In genomic region chr13:21906301-21906700, GRCm38 (mm10) we compare ENCODE assay signal across 21 mouse cellular contexts. TPM values are rescaled to one million over a fixed set of nuclear protein-coding genes. Genes with fewer than 3 reads are reported as not detected.
DNase-seq lines count a peak whose midpoint lies in the region; ATAC-seq and TF ChIP-seq lines count a peak whose summit lies in the region.
"Had no signal": no experiment of that assay in that cellular context is flagged by ENCODE, and none has a peak within 500 bp of the region (broad histone marks: within the 10 kb centered on the region; RNA-seq: fewer than 3 reads in every experiment).

No protein-coding gene starts in this region.

- intact Hi-C loops in heart, postnatal 14 days (cut with DNase I), result no loop called here

- no peaks in the 10 kb centered on the region for H3K9me3 ChIP-seq in liver, embryonic 12.5 days (replicated peaks)
- H3K9me3 ChIP-seq in liver, postnatal 0 days (ENCODE audit: low read length), result no peaks in the 10 kb centered on the region
- no peaks in the 10 kb centered on the region for H3K9me3 ChIP-seq in liver, embryonic 15.5 days (replicated peaks)
- H3K9me3 ChIP-seq: embryonic facial prominence, embryonic 12.5 days; midbrain, embryonic 13.5 days had no signal

- H3K9ac ChIP-seq in liver, embryonic 12.5 days, result peak overlapping the region; percentile 29; the same call in 1 of the 2 replicates
- no peak overlapping the region for H3K9ac ChIP-seq in liver, postnatal 0 days (replicated peaks)
- no peak overlapping the region for H3K9ac ChIP-seq in liver, embryonic 15.5 days
- H3K9ac ChIP-seq: embryonic facial prominence, embryonic 12.5 days; hindbrain, embryonic 14.5 days; midbrain, embryonic 13.5 days had no signal

- H3K36me3 ChIP-seq in liver, embryonic 12.5 days, result no peaks in the 10 kb centered on the region
- no peaks in the 10 kb centered on the region for H3K36me3 ChIP-seq in liver, postnatal 0 days (replicated peaks; ENCODE audit: insufficient read depth, low read length)
- no peaks in the 10 kb centered on the region for H3K36me3 ChIP-seq in liver, embryonic 15.5 days (replicated peaks)
- H3K36me3 ChIP-seq: embryonic facial prominence, embryonic 12.5 days; midbrain, embryonic 13.5 days had no signal

- WGBS in liver, embryonic 12.5 days (ENCODE audit: insufficient replicate concordance), result 20% methylated on average over 7 of the region's 7 CpGs
- 58% methylated on average over 7 of the region's 7 CpGs for WGBS in liver, postnatal 0 days (ENCODE audit: insufficient replicate concordance)
- WGBS in liver, embryonic 15.5 days (ENCODE audit: insufficient replicate concordance), result 29% methylated on average over 7 of the region's 7 CpGs

- TF ChIP-seq CTCF in liver, postnatal 0 days (IDR thresholded peaks at IDR 0.05; ENCODE audit: low read depth), result no peak

- DNase-seq in heart, adult 11 months, result peak; percentile 59
- DNase-seq in heart, postnatal 14 days, result no peak
- DNase-seq in liver, postnatal 0 days, result no peak
- DNase-seq in R1 (ENCODE audit: low read depth, low spot score), result peak; percentile 45
- no peak for DNase-seq in thymus, postnatal 4 days
- DNase-seq: adrenal gland, postnatal 25 days; cerebellum, adult 9-11 months; gastrocnemius, postnatal 25 days; kidney, adult 18-20 months; kidney, postnatal 4 days; lung, adult 18-20 months; lung, postnatal 14 days; thymus, adult 18-20 months had no signal

- peaks cover 52% of the 10 kb centered on the region for H3K4me1 ChIP-seq in liver, embryonic 12.5 days
- 0 out of 2 replicates have a peak, but pooled peaks cover 4% of the 10 kb centered on the region for H3K4me1 ChIP-seq in liver, postnatal 0 days (ENCODE audit: insufficient read depth)
- peaks cover 33% of the 10 kb centered on the region for H3K4me1 ChIP-seq in liver, embryonic 15.5 days (replicated peaks)
- H3K4me1 ChIP-seq: midbrain, embryonic 13.5 days had no signal

- H3K4me2 ChIP-seq in liver, embryonic 12.5 days, result peak overlapping the region; percentile 79
- no peak overlapping the region for H3K4me2 ChIP-seq in liver, postnatal 0 days (ENCODE audit: low read depth, low read length)
- peak overlapping the region; percentile 55 for H3K4me2 ChIP-seq in liver, embryonic 15.5 days
- H3K4me2 ChIP-seq: hindbrain, embryonic 14.5 days; midbrain, embryonic 13.5 days had no signal

- no peak overlapping the region for H3K27ac ChIP-seq in liver, embryonic 12.5 days
- no peak overlapping the region for H3K27ac ChIP-seq in liver, postnatal 0 days (ENCODE audit: low read depth)
- no peak overlapping the region for H3K27ac ChIP-seq in liver, embryonic 15.5 days (replicated peaks)
- H3K27ac ChIP-seq: embryonic facial prominence, embryonic 12.5 days; hindbrain, embryonic 14.5 days; midbrain, embryonic 13.5 days had no signal

- TF ChIP-seq EP300 in liver, postnatal 0 days (IDR thresholded peaks at IDR 0.05; ENCODE audit: low read depth), result no peak

- H3K4me3 ChIP-seq in liver, embryonic 12.5 days, result peak overlapping the region; percentile 61
- no peak overlapping the region for H3K4me3 ChIP-seq in liver, postnatal 0 days (ENCODE audit: low read depth, low read length)
- H3K4me3 ChIP-seq in liver, embryonic 15.5 days (replicated peaks), result peak overlapping the region; percentile 30
- H3K4me3 ChIP-seq: embryonic facial prominence, embryonic 12.5 days; midbrain, embryonic 13.5 days had no signal

- H3K27me3 ChIP-seq in liver, embryonic 12.5 days (replicated peaks), result no peaks in the 10 kb centered on the region; the same call in 1 of the 2 replicates
- no peaks in the 10 kb centered on the region for H3K27me3 ChIP-seq in liver, postnatal 0 days (ENCODE audit: insufficient read depth, low read length)
- no peaks in the 10 kb centered on the region for H3K27me3 ChIP-seq in liver, embryonic 15.5 days
- H3K27me3 ChIP-seq: embryonic facial prominence, embryonic 12.5 days had no signal

- ATAC-seq in liver, embryonic 12.5 days, result no peak
- no peak for ATAC-seq in liver, postnatal 0 days
- no peak for ATAC-seq in liver, embryonic 15.5 days (ENCODE audit: insufficient read depth)
- ATAC-seq in cerebellum, adult (ENCODE audit: insufficient number of reproducible peaks, low FRiP score, low TSS enrichment), result no peak
- ATAC-seq: forebrain, embryonic 16.5 days; inflammation-experienced regulatory T-cells, adult 6 months; midbrain, embryonic 13.5 days had no signal

RNA-seq across cellular contexts. Expression of gene Zfp184, which starts 38.6 kb away (rescaled TPM):
- total RNA-seq in heart, postnatal 14 days (2021), result under 1 TPM; 0.62 to 0.90 TPM
- 1.9 and 2.5 TPM in 2 replicates for polyA plus RNA-seq in liver, embryonic 12.5 days (2016; fragmentation: Nextera tagmentation; extraction: Ambion mirVana)
- polyA plus RNA-seq in liver, postnatal 0 days (2015; fragmentation: Nextera tagmentation; extraction: Ambion mirVana), result 0.27 and 0.32 TPM in 2 replicates
- 0.59 and 0.71 TPM in 2 replicates for polyA plus RNA-seq in liver, embryonic 15.5 days (2015; fragmentation: Nextera tagmentation; extraction: Ambion mirVana)
- polyA plus RNA-seq: inflammation-experienced regulatory T-cells, adult 6 months had no signal

Comparison
In these comparisons a context has a peak if more than half of its experiments do, and no peak if none do; other contexts are left out.
1. DNase-seq: peak in heart, adult 11 months (single experiment) and R1 (single experiment); none in heart, postnatal 14 days (0 of 2), liver, postnatal 0 days (single experiment) and thymus, postnatal 4 days (single experiment).